Mouse (Mus musculus): ENCODE results near the gene Wnt5b. TPM values are rescaled to one million over a fixed set of nuclear protein-coding genes. Genes with fewer than 3 reads are reported as not detected.

The Wnt5b gene
- polyA plus RNA-seq, 2 experiments = 0.26 to 0.50 TPM

DNA sequence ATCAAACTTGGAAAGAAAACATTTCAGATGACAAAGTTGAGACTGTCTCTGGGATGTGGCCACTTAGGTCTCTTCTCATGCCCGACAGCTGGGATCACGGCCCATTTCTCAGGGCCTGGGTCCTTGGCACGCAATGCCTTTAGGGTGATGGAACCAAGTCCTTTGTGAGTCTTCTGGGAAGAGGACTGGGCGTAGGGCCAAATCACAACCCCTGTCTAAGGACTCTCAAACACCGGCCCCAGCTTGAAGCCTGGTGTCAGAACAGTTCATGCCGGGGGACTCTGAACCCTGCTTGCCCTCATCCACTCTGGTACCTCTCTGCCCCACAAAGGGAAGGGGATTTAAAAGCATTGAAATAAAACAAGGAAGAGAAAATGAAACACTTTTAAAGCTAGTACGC, 30.1 kb downstream of the Wnt5b start:
- no peaks in the 10 kb centered on the region for H3K36me3 ChIP-seq (replicated peaks; ENCODE audit: control insufficient read depth, insufficient read depth, low read depth)
- no peak for TF ChIP-seq EP300 (IDR thresholded peaks at IDR 0.05; ENCODE audit: low read depth)
- no peak for TF ChIP-seq CTCF (IDR thresholded peaks at IDR 0.05; ENCODE audit: low read depth)
- H3K9ac ChIP-seq (replicated peaks) = no peak overlapping the region
- no peak overlapping the region for H3K4me2 ChIP-seq (ENCODE audit: low read depth)
- DNase-seq (ENCODE audit: low read depth in 3 of 3, low spot score in 3 of 3) (no peak), ATAC-seq (ENCODE audit: insufficient read depth) (no peak)
- no peak overlapping the region for H3K4me3 ChIP-seq (ENCODE audit: insufficient read depth in 1 of 2, low read depth in 2 of 2, low read length in 2 of 2)
- WGBS (ENCODE audit: insufficient replicate concordance) = 83% methylated on average over 7 of the region's 7 CpGs
- no peaks in the 10 kb centered on the region for H3K27me3 ChIP-seq (ENCODE audit: control insufficient read depth, insufficient read depth, low read length)
- H3K27ac ChIP-seq = no peak overlapping the region
- no peaks in the 10 kb centered on the region for H3K9me3 ChIP-seq (ENCODE audit: control insufficient read depth, low read length)
- H3K4me1 ChIP-seq (replicated peaks; ENCODE audit: control insufficient read depth in 2 of 2, insufficient read depth in 2 of 2, low read length in 1 of 2) = no peaks in the 10 kb centered on the region

DNA sequence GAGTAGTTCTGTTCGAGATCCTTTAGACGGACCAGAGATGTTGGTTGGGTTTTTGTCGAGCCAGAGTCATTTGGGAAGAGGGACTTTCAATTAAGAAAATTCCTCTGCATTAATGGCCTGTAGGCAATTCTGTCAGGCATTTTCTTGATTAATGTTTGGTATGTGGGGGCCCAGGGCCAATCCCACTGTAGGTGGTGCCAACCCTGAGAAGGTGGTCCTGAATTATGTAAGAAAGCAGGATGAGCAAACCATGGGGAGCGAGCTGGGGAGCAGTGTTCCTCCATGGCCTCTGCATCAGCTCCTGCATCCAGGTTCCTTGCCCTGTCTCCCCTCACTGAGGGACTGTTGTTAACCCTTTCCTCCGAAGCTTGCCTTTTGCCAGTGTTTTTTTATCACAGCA, 30.7 kb downstream of the Wnt5b start:
- H3K9ac ChIP-seq (replicated peaks) = no peak overlapping the region
- no peak for DNase-seq (ENCODE audit: low read depth in 3 of 3, low spot score in 3 of 3)
- no peaks in the 10 kb centered on the region for H3K27me3 ChIP-seq (ENCODE audit: control insufficient read depth, insufficient read depth, low read length)
- H3K4me3 ChIP-seq (ENCODE audit: insufficient read depth in 1 of 2, low read depth in 2 of 2, low read length in 2 of 2) = no peak overlapping the region
- no peaks in the 10 kb centered on the region for H3K9me3 ChIP-seq (ENCODE audit: control insufficient read depth, low read length)
- H3K36me3 ChIP-seq (replicated peaks; ENCODE audit: control insufficient read depth, insufficient read depth, low read depth) = no peaks in the 10 kb centered on the region
- no peak overlapping the region for H3K4me2 ChIP-seq (ENCODE audit: low read depth)
- H3K4me1 ChIP-seq (replicated peaks; ENCODE audit: control insufficient read depth in 2 of 2, insufficient read depth in 2 of 2, low read length in 1 of 2) = no peaks in the 10 kb centered on the region
- 57% methylated on average over 5 of the region's 5 CpGs for whole genome bisulfite sequencing (ENCODE audit: insufficient replicate concordance)
- no peak for ATAC-seq (ENCODE audit: insufficient read depth)
- no peak for TF ChIP-seq EP300 (IDR thresholded peaks at IDR 0.05; ENCODE audit: low read depth)
- no peak for TF ChIP-seq CTCF (IDR thresholded peaks at IDR 0.05; ENCODE audit: low read depth)
- no peak overlapping the region for H3K27ac ChIP-seq

DNA sequence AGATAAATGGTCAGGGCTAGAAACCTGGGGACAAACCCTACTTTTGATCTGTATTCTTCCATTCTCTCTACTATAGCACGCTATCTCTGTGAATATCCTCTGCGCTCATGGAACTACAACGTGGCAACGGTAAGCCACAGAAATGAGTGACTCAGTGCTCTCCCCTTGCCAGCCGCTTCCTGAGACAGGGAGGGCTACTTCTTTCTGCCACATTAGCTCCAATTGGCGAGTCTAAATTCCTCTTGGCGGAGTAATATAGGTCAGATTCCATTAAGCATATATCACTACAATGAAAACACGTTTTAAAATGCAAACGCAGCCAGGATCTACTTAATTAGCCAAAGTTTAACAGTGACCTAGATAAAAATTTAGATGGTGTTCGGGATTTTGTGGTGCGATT, 31.4 kb downstream of the Wnt5b start:
- no peak overlapping the region for H3K4me2 ChIP-seq (ENCODE audit: low read depth)
- no peaks in the 10 kb centered on the region for H3K36me3 ChIP-seq (replicated peaks; ENCODE audit: control insufficient read depth, insufficient read depth, low read depth)
- TF ChIP-seq EP300 (IDR thresholded peaks at IDR 0.05; ENCODE audit: low read depth) = no peak
- TF ChIP-seq CTCF (IDR thresholded peaks at IDR 0.05; ENCODE audit: low read depth) = no peak
- WGBS (ENCODE audit: insufficient replicate concordance) = 61% methylated on average over 11 of the region's 11 CpGs
- no peak overlapping the region for H3K4me3 ChIP-seq (ENCODE audit: insufficient read depth in 1 of 2, low read depth in 2 of 2, low read length in 2 of 2)
- H3K27me3 ChIP-seq (ENCODE audit: control insufficient read depth, insufficient read depth, low read length) = no peaks in the 10 kb centered on the region
- H3K4me1 ChIP-seq (replicated peaks; ENCODE audit: control insufficient read depth in 2 of 2, insufficient read depth in 2 of 2, low read length in 1 of 2) = no peaks in the 10 kb centered on the region
- H3K9ac ChIP-seq (replicated peaks) = no peak overlapping the region
- DNase-seq (ENCODE audit: low read depth in 3 of 3, low spot score in 3 of 3) = no peak
- no peaks in the 10 kb centered on the region for H3K9me3 ChIP-seq (ENCODE audit: control insufficient read depth, low read length)
- no peak for ATAC-seq (ENCODE audit: insufficient read depth)
- H3K27ac ChIP-seq = no peak overlapping the region

DNA sequence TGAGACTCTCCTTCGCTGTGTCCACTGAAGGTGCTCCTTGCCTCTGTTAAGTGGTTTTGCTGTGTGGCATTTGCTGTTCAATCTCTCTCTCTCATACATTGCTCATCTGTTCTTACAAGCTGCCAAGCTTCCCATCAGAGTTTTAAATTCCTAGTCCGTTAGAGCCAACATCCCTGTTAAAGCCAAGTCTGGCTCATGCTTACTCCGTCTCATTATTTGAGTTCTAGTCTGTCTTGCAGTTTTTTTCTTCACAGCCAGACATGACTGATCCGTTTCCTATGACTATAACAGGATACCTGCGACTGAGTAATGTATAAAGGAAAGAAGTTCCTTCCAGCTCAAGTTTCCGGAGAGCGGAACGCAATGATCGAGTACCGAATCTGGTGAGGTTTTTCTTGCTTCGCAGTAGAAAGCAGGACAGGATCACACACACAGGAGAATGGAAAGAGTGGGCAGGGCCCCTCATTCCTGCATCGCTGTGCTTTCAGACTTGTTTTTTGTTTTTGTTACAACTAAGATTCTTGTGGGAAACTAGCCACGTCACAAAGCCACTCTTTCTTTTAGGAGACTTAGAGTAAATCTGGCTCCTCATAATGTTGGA, 34.6 kb downstream of the Wnt5b start:
- Histone ChIP-seq H3K4me1 (replicated peaks; ENCODE audit: control insufficient read depth in 2 of 2, insufficient read depth in 2 of 2, low read length in 1 of 2) (no peaks in the 10 kb centered on the region), H3K27ac (no peak overlapping the region), H3K9me3 (ENCODE audit: control insufficient read depth, low read length) (no peaks in the 10 kb centered on the region), H3K36me3 (replicated peaks; ENCODE audit: control insufficient read depth, insufficient read depth, low read depth) (no peaks in the 10 kb centered on the region), H3K4me2 (ENCODE audit: low read depth) (no peak overlapping the region), H3K4me3 (ENCODE audit: insufficient read depth in 1 of 2, low read depth in 2 of 2, low read length in 2 of 2) (no peak overlapping the region), H3K9ac (replicated peaks) (no peak overlapping the region), H3K27me3 (ENCODE audit: control insufficient read depth, insufficient read depth, low read length) (no peaks in the 10 kb centered on the region)
- whole genome bisulfite sequencing (ENCODE audit: insufficient replicate concordance) = 79% methylated on average over 13 of the region's 13 CpGs
- no peak for TF ChIP-seq EP300 (IDR thresholded peaks at IDR 0.05; ENCODE audit: low read depth)
- no peak for TF ChIP-seq CTCF (IDR thresholded peaks at IDR 0.05; ENCODE audit: low read depth)
- DNase-seq (ENCODE audit: low read depth in 3 of 3, low spot score in 3 of 3) = no peak
- no peak for ATAC-seq (ENCODE audit: insufficient read depth)

DNA sequence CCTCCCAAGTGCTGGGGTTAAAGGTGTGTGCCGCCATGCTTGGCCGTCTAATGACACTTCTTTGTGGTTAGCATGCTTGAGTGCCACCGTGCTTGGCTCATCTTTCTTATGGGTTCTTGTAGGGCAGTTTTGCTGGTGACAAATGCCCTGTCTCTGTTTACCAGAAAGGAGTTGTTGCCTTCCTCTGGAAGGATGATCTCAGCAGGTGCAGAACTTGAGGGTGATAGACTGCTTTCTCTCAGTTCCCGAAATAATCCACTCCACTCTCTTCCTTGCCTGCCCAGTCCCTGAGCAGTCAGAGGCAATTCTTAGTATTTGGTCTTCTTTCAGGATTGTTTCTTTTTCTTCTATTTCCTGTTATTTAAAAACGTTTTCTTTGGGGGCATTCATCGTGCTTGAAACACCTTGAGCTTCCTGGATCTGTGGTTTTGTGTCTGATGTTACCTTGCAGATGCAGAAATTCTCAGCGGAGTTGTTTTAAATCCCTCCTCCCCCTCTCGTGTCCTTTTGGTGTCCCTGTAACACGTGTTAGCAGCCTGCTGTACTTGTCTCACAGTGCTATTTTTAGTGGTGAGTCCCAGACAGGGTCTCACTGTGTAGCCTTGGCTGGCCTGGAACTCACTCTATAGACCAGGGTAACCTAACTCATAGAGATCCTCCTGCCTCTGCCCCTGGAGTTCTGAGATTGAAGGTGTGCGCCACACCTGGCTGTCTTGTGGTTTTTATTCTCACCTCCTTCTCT, 35.3 kb downstream of the Wnt5b start:
- H3K27ac ChIP-seq = no peak overlapping the region
- ATAC-seq (ENCODE audit: insufficient read depth) (no peak), DNase-seq (ENCODE audit: low read depth in 3 of 3, low spot score in 3 of 3) (no peak)
- 50% methylated on average over 10 of the region's 10 CpGs for WGBS (ENCODE audit: insufficient replicate concordance)
- H3K4me2 ChIP-seq (ENCODE audit: low read depth) = no peak overlapping the region
- no peaks in the 10 kb centered on the region for H3K36me3 ChIP-seq (replicated peaks; ENCODE audit: control insufficient read depth, insufficient read depth, low read depth)
- no peak overlapping the region for H3K9ac ChIP-seq (replicated peaks)
- no peak overlapping the region for H3K4me3 ChIP-seq (ENCODE audit: insufficient read depth in 1 of 2, low read depth in 2 of 2, low read length in 2 of 2)
- H3K9me3 ChIP-seq (ENCODE audit: control insufficient read depth, low read length) = no peaks in the 10 kb centered on the region
- no peaks in the 10 kb centered on the region for H3K4me1 ChIP-seq (replicated peaks; ENCODE audit: control insufficient read depth in 2 of 2, insufficient read depth in 2 of 2, low read length in 1 of 2)
- no peaks in the 10 kb centered on the region for H3K27me3 ChIP-seq (ENCODE audit: control insufficient read depth, insufficient read depth, low read length)
- no peak for TF ChIP-seq CTCF (IDR thresholded peaks at IDR 0.05; ENCODE audit: low read depth)
- TF ChIP-seq EP300 (IDR thresholded peaks at IDR 0.05; ENCODE audit: low read depth) = no peak

Measured in liver, embryonic 14.5 days (tissue).